Mouse (Mus musculus) hindbrain, embryonic 10.5 days (tissue): ENCODE data around the gene Suds3. TPM values are rescaled to one million over a fixed set of nuclear protein-coding genes. Genes with fewer than 3 reads are reported as not detected.

Experiments used
- DNase-seq: peaks from one replicate; pipeline ENCODE4 v3.0.0-alpha.2; 2017; ENCODE audit warnings: low spot score
- H3K27ac ChIP-seq: fragments of 300-500 bp; sonication (generic); 2 replicates; pipeline ENCODE4 v1.5.1; 2016; ENCODE audit warnings: mild to moderate bottlenecking, moderate library complexity
- H3K27me3 ChIP-seq: fragments of 300-500 bp; sonication (generic); 2 replicates; pipeline ENCODE4 v1.6.1; 2016; ENCODE audit warnings: mild to moderate bottlenecking; ENCODE audit not compliant: poor library complexity, insufficient read depth, severe bottlenecking
- H3K36me3 ChIP-seq: fragments of 300-500 bp; sonication (generic); 2 replicates; pipeline ENCODE4 v1.6.1; 2016; ENCODE audit warnings: mild to moderate bottlenecking, moderate library complexity
- H3K4me1 ChIP-seq: fragments of 300-500 bp; sonication (generic); replicated peaks from 2 replicates; pipeline ENCODE4 v1.6.1; 2016; ENCODE audit warnings: mild to moderate bottlenecking
- H3K4me3 ChIP-seq: fragments of 300-500 bp; sonication (generic); 2 replicates; pipeline ENCODE4 v1.5.1; 2016; ENCODE audit warnings: mild to moderate bottlenecking, moderate library complexity
- H3K9me3 ChIP-seq: fragments of 300-500 bp; sonication (generic); 2 replicates; pipeline ENCODE4 v1.6.1; 2016; ENCODE audit warnings: mild to moderate bottlenecking, moderate library complexity
- WGBS: fragments of 180-500 bp; shearing (Covaris S2); methylation state at CpG from one replicate; pipeline ENCODE4 v1.1.7; 2016; 5-methylcytosine and 5-hydroxymethylcytosine counted together
- polyA plus RNA-seq: library from polyadenylated mRNA; unstranded; fragments of >200 nt; fragmentation: Nextera tagmentation; extraction: Ambion mirVana; gene quantifications from 2 replicates; pipeline ENCODE4 v1.2.1, GENCODE M21; 2016

The Suds3 gene
- polyA plus RNA-seq, 1 experiment from 2014 or later = 90.4 TPM

DNA sequence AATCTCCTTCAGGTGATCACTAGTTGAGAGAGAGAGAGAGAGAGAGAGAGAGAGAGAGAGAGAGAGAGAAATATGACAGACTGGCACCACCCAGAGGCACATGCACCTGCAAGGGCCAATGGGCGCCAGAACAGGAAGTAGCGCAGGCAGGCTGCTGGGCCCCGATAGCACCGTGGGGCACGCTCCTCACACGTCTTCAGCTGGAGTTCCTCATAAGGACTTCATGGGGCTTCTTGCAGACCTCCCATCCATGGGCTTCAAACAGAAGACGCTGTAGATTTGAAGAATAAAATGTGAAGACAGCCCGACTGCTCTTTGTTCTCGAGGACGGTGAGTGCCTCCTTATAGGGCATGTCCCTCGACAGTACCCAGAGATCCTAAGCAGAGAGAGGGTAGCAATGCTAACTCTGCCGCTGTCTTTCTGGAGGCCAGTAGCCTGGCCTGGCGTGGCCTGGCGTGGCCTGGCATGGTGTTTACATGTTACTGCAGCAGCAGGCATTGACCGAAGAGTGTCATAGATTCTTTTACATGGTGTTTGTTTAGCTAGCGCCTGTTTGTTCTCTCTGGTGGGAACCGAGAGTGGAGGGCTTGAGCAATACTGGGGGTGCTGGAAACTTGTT is 17.6 kb upstream of the Suds3 start:
- DNase-seq = no peak
- Histone ChIP-seq H3K36me3 (no peaks in the 10 kb centered on the region), H3K27me3 (no peaks in the 10 kb centered on the region), H3K4me3 (no peak overlapping the region), H3K27ac (peak overlapping the region; percentile 3; the same call in 1 of the 2 replicates), H3K4me1 (peaks cover 24% of the 10 kb centered on the region), H3K9me3 (no peaks in the 10 kb centered on the region)
- 86% methylated on average over 17 of the region's 17 CpGs for WGBS

DNA sequence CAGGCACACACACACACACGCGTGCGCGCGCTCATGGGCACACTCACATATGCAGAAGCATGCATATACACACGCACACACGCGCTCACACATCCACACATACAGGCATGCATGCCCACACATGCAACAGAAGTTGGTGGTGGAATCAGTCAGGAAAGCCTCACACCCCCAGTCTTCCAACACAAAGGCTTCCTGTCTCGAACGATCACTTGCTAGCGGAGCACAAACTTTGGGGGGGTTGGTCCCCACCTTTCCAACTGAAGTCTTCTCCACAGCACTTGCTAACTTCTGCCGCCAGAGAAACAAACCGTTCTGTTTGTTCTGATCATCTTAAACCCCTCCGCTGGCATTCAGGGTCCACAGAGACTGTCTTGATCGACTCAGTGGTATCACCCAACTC is 14.8 kb upstream of the Suds3 start:
- H3K27ac ChIP-seq = no peak overlapping the region
- 96% methylated on average over 15 of the region's 15 CpGs for WGBS
- no peak for DNase-seq
- H3K36me3 ChIP-seq = no peaks in the 10 kb centered on the region
- H3K9me3 ChIP-seq = no peaks in the 10 kb centered on the region
- peaks cover 14% of the 10 kb centered on the region for H3K4me1 ChIP-seq
- no peak overlapping the region for H3K4me3 ChIP-seq
- no peaks in the 10 kb centered on the region for H3K27me3 ChIP-seq

- WGBS = 89% methylated on average over 4 of the region's 4 CpGs
Measured at GRCm38 (mm10) chr5:117127051-117127450, 11.1 kb upstream of the Suds3 start.

DNA sequence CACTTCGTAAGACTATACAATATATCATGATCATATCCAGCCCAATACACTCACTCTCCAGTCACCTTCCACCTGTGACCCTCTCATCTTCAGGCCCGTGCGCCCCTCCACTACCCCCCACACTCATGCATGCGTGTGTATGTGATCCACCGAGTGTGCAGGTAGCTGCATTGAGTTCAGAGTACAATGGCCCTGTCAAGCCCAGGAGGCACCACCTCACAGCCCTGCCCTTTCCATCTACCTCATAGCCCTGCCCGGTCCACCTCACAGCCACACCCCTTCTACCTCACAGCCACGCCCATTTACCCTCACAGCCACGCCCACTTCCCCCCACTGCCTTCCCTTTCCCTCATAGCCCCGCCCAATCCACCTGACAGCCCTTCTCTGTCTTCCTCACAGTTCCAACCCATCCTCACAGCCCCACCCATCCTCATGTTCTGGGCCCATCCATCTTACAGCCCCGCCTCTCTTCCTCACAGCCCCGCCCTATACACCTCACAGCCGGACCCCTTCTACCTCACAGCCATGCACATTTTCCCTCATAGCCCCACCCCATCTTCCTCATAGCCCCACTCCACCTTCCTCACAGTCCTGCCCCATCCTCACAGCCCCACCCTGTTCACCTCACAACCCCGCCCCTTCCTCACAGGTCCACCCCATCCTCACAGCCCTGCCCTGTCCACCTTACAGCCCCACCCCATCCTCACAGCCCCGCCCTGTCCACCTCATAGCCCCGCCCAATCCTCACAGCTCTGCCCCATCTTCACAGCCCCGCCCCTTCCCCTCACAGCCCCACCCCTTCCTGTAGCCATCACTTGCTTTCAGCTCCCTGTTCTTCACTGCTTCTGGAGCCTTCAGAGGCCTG is 9.8 kb upstream of the Suds3 start:
- no peaks in the 10 kb centered on the region for H3K9me3 ChIP-seq
- no peaks in the 10 kb centered on the region for H3K36me3 ChIP-seq
- DNase-seq = no peak
- peaks cover 15% of the 10 kb centered on the region for H3K4me1 ChIP-seq
- peaks cover 26% of the 10 kb centered on the region for H3K27me3 ChIP-seq
- WGBS = 83% methylated on average over 16 of the region's 16 CpGs
- H3K4me3 ChIP-seq = no peak overlapping the region
- no peak overlapping the region for H3K27ac ChIP-seq

More at GRCm38 (mm10) chr5:117127051-117127450, 11.1 kb upstream of the Suds3 start:
- no peak for DNase-seq
- Histone ChIP-seq H3K36me3 (no peaks in the 10 kb centered on the region), H3K27ac (no peak overlapping the region), H3K9me3 (no peaks in the 10 kb centered on the region), H3K4me1 (peaks cover 2% of the 10 kb centered on the region; the same call in 1 of the 2 replicates), H3K27me3 (peaks cover 12% of the 10 kb centered on the region; the same call in 1 of the 2 replicates), H3K4me3 (no peak overlapping the region)

DNA sequence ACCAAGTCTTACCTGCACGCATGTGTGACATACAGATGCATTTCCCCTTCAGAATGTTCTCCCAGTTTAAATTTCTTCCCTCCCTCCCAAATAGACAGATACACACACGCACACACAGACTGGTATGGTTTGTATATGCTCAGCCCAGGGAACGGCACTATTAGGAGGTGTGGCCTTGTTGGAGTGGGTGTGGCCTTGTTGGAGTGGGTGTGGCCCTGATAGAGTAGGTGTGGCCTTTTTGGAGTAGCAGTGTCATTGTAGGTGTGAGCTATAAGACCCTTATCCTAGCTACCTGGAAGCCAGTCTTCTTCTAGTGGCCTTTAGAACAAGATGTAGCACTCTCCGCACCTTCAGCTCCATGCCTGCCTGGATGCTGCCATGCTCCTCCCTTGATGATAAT is 7.9 kb upstream of the Suds3 start:
- Histone ChIP-seq H3K27ac (no peak overlapping the region), H3K4me1 (peaks cover 29% of the 10 kb centered on the region), H3K4me3 (no peak overlapping the region), H3K27me3 (peaks cover 30% of the 10 kb centered on the region), H3K9me3 (no peaks in the 10 kb centered on the region), H3K36me3 (no peaks in the 10 kb centered on the region)
- 89% methylated on average over 4 of the region's 4 CpGs for WGBS
- no peak for DNase-seq

GRCm38 (mm10) chr5:117123102-117123501 is 7.2 kb upstream of the Suds3 start:
- Histone ChIP-seq H3K4me3 (no peak overlapping the region), H3K4me1 (peaks cover 32% of the 10 kb centered on the region), H3K27ac (no peak overlapping the region), H3K27me3 (peaks cover 30% of the 10 kb centered on the region), H3K9me3 (no peaks in the 10 kb centered on the region), H3K36me3 (no peaks in the 10 kb centered on the region)
- DNase-seq = no peak
- 92% methylated on average over 6 of the region's 6 CpGs for WGBS

DNA sequence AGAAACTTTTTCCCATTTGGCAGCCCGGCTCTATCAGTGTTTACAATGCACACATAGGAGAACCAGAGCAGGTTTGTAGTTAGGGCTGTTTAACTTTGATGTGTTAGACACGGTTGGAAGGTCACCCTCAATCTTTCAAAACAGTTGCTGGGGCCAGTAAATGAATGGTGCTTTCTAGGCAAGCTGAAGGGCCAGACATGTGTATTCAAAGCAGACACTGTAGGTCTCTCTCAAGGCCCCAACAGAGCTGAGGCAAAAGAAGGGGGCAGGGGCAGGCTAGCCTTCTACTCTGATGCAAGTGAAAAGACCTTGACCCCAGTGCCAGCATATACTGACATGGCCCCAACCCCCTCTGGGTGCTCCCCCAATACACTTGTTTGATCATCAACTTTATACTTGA is 5.7 kb upstream of the Suds3 start:
- DNase-seq = no peak
- H3K27ac ChIP-seq = no peak overlapping the region
- WGBS = 4% methylated on average over 2 of the region's 2 CpGs
- H3K4me1 ChIP-seq = peaks cover 32% of the 10 kb centered on the region
- H3K36me3 ChIP-seq = no peaks in the 10 kb centered on the region
- peak overlapping the region; percentile 87; the same call in 1 of the 2 replicates for H3K4me3 ChIP-seq
- H3K27me3 ChIP-seq = peaks cover 30% of the 10 kb centered on the region
- no peaks in the 10 kb centered on the region for H3K9me3 ChIP-seq

GRCm38 (mm10) chr5:117120489-117121466 is 4.9 kb upstream of the Suds3 start:
- Histone ChIP-seq H3K4me3 (peak overlapping the region; percentile 87), H3K27me3 (peaks cover 30% of the 10 kb centered on the region), H3K36me3 (no peaks in the 10 kb centered on the region), H3K4me1 (peaks cover 35% of the 10 kb centered on the region), H3K27ac (peak overlapping the region; percentile 85), H3K9me3 (no peaks in the 10 kb centered on the region)
- 2% methylated on average over 40 of the region's 40 CpGs for WGBS
- no peak for DNase-seq

DNA sequence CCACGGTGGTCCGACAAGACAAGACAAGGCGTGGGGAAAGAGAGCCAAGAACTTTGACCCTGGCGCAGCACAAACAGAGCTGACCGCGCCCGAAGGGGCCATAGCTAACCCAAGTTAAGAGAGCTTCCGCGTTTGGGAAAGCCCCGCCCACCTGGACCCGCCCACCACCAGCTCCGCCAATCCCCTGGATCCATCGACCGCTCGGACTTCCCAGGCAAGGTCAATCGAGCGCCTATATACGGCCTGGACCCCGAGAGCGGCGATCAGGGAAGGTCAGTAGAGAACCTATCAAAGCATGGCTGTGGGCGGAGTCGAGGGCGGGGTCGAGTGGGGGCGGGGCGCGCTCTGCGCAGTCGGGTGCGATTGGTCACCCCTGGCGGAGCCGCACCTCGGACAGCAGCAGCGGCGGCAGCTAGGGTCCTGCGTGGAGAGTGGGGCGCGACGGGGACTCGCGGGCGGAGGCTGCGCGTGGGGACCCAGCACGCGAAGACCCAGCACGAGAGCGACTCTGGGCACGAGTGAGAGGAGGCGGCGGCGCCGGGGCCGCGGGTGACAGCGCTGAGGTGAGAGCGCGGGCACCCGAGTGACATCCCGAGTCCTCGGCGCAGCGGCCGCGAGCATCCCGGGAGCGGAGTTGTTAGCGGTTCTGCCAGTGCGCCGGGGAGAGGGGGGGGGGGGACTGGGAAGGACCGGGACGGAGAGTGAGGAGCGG is 4.0 kb upstream of the Suds3 start, which contains the start of gene Taok3:
Gene Taok3, plus strand, starts transcription at position 353 of the 712 bp plus-strand sequence.
- H3K27ac ChIP-seq = peak within 1 kb of the TSS; percentile 85
- no peaks in the 10 kb centered on the region for H3K9me3 ChIP-seq
- WGBS = under 1% methylated on average over 74 of the region's 74 CpGs

DNA sequence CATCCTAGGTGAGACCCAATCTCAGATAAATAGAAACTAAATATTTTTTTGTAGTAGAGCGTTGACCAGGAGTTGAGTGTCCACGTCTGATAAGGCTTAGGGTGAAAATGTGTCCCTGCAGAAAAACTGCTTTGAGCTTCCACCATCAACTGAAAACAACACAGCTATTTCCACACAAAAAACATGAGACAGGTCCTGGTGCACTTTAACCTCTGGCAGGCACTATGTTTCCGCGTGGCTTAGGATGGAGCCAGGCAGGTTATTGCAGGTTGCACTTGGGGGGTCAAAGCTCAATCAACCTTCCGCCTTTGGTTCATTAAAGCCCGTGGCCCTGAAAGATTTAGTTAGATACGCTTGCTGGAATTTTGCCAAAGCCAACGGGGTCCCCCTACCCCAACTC is 2.9 kb upstream of the Suds3 start:
- Histone ChIP-seq H3K4me3 (peak overlapping the region; percentile 87), H3K9me3 (no peaks in the 10 kb centered on the region), H3K36me3 (peaks cover under 1% of the 10 kb centered on the region; the same call in 1 of the 2 replicates), H3K27ac (no peak overlapping the region), H3K4me1 (peaks cover 44% of the 10 kb centered on the region), H3K27me3 (peaks cover 30% of the 10 kb centered on the region)
- 68% methylated on average over 8 of the region's 8 CpGs for WGBS
- DNase-seq = no peak

More for the DNA sequence above, 4.0 kb upstream of the Suds3 start, which contains the start of gene Taok3:
- Histone ChIP-seq H3K27me3 (peaks cover 30% of the 10 kb centered on the region), H3K4me3 (peak within 1 kb of the TSS; percentile 87), H3K4me1 (peaks cover 36% of the 10 kb centered on the region), H3K36me3 (no peaks in the 10 kb centered on the region)
- DNase-seq = peak; percentile 100

DNA sequence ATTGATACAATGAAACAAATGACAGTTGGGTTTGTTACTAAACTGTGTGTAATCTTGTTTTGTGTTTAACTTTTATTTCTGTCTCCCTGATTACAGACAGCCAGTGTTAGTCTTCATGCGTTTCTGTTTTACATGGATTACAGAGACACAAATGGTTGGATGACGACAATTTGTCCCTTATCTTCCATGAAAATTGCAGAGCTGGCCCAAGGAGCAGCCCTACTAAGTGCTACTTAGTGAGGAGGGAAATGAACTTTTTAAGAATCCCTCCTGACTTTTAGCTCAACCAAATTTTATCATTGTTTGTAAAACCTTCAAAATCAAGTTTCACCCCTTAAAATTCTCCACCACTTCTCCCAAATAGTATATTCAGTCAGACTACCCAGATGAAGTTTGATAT is 2.3 kb upstream of the Suds3 start:
- WGBS = 86% methylated on average over 2 of the region's 2 CpGs
- DNase-seq = no peak
- no peaks in the 10 kb centered on the region for H3K9me3 ChIP-seq
- peaks cover 44% of the 10 kb centered on the region for H3K4me1 ChIP-seq
- H3K36me3 ChIP-seq = peaks cover 7% of the 10 kb centered on the region
- peaks cover 30% of the 10 kb centered on the region for H3K27me3 ChIP-seq
- H3K4me3 ChIP-seq = no peak overlapping the region
- no peak overlapping the region for H3K27ac ChIP-seq

DNA sequence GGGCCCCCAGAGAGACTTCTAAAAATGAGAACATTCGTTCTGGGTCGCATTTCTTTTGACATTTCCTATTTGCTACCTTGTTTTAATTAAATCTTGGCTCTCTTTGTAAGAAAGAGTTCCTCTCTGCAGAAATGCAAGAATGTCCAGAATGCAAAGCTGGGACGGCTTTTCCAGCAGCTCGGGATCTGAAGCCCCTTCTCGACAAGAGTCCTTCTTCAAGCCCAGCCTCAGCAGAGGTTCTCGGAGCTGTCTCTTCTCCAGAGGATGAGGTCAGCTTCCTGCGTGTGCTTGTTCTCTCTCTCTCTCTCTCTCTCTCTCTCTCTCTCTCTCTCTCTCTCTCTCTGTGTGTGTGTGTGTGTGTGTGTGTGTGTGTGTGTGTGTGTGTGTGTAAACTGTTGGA is 1.8 kb upstream of the Suds3 start:
- DNase-seq = no peak
- WGBS = 80% methylated on average over 7 of the region's 7 CpGs
- Histone ChIP-seq H3K4me3 (no peak overlapping the region), H3K36me3 (peaks cover 12% of the 10 kb centered on the region), H3K4me1 (peaks cover 44% of the 10 kb centered on the region), H3K27ac (no peak overlapping the region), H3K9me3 (no peaks in the 10 kb centered on the region), H3K27me3 (peaks cover 24% of the 10 kb centered on the region)
